9 mouse cellular contexts compared by ENCODE assay signal in the genomic region with DNA sequence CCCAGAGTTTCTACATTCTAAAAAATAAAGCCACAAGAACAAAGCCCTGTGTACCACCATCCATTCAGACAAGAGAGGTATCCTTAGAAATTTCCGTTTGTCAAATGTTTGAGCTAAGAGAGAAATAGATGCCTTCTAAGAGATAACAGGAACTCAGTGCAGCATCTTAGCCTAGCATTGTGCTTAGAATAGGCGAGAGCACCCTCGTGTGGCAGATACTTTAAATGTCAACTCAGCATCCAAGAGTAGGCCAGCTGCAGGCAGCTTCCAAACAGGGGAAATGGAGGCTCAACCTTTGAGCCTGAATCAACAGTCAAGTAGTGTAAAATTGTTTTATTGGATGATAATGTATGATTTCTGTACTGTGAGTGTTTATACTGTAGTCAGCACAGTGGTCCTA. TPM values are rescaled to one million over a fixed set of nuclear protein-coding genes. Genes with fewer than 3 reads are reported as not detected.
DNase-seq lines count a peak whose midpoint lies in the region; ATAC-seq and TF ChIP-seq lines count a peak whose summit lies in the region.
"Had no signal": no experiment of that assay in that cellular context is flagged by ENCODE, and none has a peak within 500 bp of the region (broad histone marks: within the 10 kb centered on the region; RNA-seq: fewer than 3 reads in every experiment).

No protein-coding gene starts in this region.

- H3K9me3 ChIP-seq in heart, embryonic 10.5 days: no peaks in the 10 kb centered on the region
- H3K9me3 ChIP-seq in forebrain, embryonic 16.5 days (ENCODE audit: control insufficient read depth, low read length): no peaks in the 10 kb centered on the region
- no peaks in the 10 kb centered on the region for H3K9me3 ChIP-seq in hindbrain, embryonic 12.5 days (replicated peaks)
- H3K9me3 ChIP-seq: liver, embryonic 15.5 days had no signal

- H3K4me1 ChIP-seq in heart, embryonic 10.5 days: no peaks in the 10 kb centered on the region
- H3K4me1 ChIP-seq in forebrain, embryonic 16.5 days (replicated peaks; ENCODE audit: control insufficient read depth, insufficient read depth, low read length): 0 out of 2 replicates have a peak, but pooled peaks cover 4% of the 10 kb centered on the region
- H3K4me1 ChIP-seq in hindbrain, embryonic 12.5 days: 0 out of 2 replicates have a peak, but pooled peaks cover 8% of the 10 kb centered on the region
- H3K4me1 ChIP-seq in small intestine, adult 2 months (ENCODE audit: control insufficient read depth, insufficient read depth, insufficient read length, low read length): no peaks in the 10 kb centered on the region
- H3K4me1 ChIP-seq: liver, embryonic 15.5 days had no signal

- H3K4me2 ChIP-seq in forebrain, embryonic 16.5 days (ENCODE audit: low read length): no peak overlapping the region
- H3K4me2 ChIP-seq in hindbrain, embryonic 12.5 days (replicated peaks): no peak overlapping the region
- H3K4me2 ChIP-seq: liver, embryonic 15.5 days had no signal

- no peak overlapping the region for H3K27ac ChIP-seq in heart, embryonic 10.5 days
- H3K27ac ChIP-seq in forebrain, embryonic 16.5 days (ENCODE audit: low read length): no peak overlapping the region
- no peak overlapping the region for H3K27ac ChIP-seq in hindbrain, embryonic 12.5 days
- no peak overlapping the region for H3K27ac ChIP-seq in small intestine, adult 2 months (ENCODE audit: insufficient read depth, low read depth, low read length)
- H3K27ac ChIP-seq: liver, embryonic 15.5 days had no signal

- no peak for TF ChIP-seq POLR2A in small intestine, adult 2 months (IDR thresholded peaks at IDR 0.05; ENCODE audit: low read depth, low read length)

- peak; percentile 36; the same call in 1 of the 2 replicates for TF ChIP-seq CTCF in small intestine, adult 2 months (IDR thresholded peaks at IDR 0.05; ENCODE audit: extremely low read depth, insufficient read length, insufficient replicate concordance, low read depth, low read length)

- no peaks in the 10 kb centered on the region for H3K36me3 ChIP-seq in heart, embryonic 10.5 days
- H3K36me3 ChIP-seq in forebrain, embryonic 16.5 days (ENCODE audit: control insufficient read depth, insufficient read depth): no peaks in the 10 kb centered on the region
- no peaks in the 10 kb centered on the region for H3K36me3 ChIP-seq in hindbrain, embryonic 12.5 days
- no peaks in the 10 kb centered on the region for H3K36me3 ChIP-seq in small intestine, adult 2 months (ENCODE audit: control insufficient read depth, insufficient read depth, low read length)
- H3K36me3 ChIP-seq: liver, embryonic 15.5 days had no signal

- H3K4me3 ChIP-seq in heart, embryonic 10.5 days: no peak overlapping the region
- H3K4me3 ChIP-seq in forebrain, embryonic 16.5 days (replicated peaks; ENCODE audit: low read length): no peak overlapping the region
- no peak overlapping the region for H3K4me3 ChIP-seq in hindbrain, embryonic 12.5 days
- no peak overlapping the region for H3K4me3 ChIP-seq in small intestine, adult 2 months (ENCODE audit: low read depth, low read length)
- H3K4me3 ChIP-seq: liver, embryonic 15.5 days had no signal

- peak; percentile 91 for DNase-seq in heart, adult 11 months
- no peak for DNase-seq in heart, embryonic 10.5 days (ENCODE audit: low spot score)
- DNase-seq in brain, adult 2 months (ENCODE audit: low read depth, low spot score): peak; percentile 87
- peak; percentile 58 to 60 for DNase-seq in layer of hippocampus, postnatal 36 days

- no peak overlapping the region for H3K9ac ChIP-seq in forebrain, embryonic 16.5 days (replicated peaks; ENCODE audit: low read depth, low read length)
- no peak overlapping the region for H3K9ac ChIP-seq in hindbrain, embryonic 12.5 days
- H3K9ac ChIP-seq: liver, embryonic 15.5 days had no signal

- ATAC-seq in forebrain, embryonic 16.5 days: peak; percentile 92
- ATAC-seq in hindbrain, embryonic 12.5 days (ENCODE audit: low FRiP score): 0 out of 2 replicates have a peak, but pooled peaks have one; percentile 27
- ATAC-seq in megakaryocyte-erythroid progenitor cell, adult 5-6 weeks (replicated peaks; ENCODE audit: low FRiP score, low TSS enrichment, poor library complexity, severe bottlenecking): peak; percentile 99

- no peaks in the 10 kb centered on the region for H3K27me3 ChIP-seq in heart, embryonic 10.5 days (ENCODE audit: insufficient read depth, poor library complexity, severe bottlenecking)
- no peaks in the 10 kb centered on the region for H3K27me3 ChIP-seq in forebrain, embryonic 16.5 days (replicated peaks; ENCODE audit: control insufficient read depth, insufficient read depth, low read length)
- no peaks in the 10 kb centered on the region for H3K27me3 ChIP-seq in hindbrain, embryonic 12.5 days
- no peaks in the 10 kb centered on the region; the same call in 1 of the 2 replicates for H3K27me3 ChIP-seq in small intestine, adult 2 months (ENCODE audit: control insufficient read depth, insufficient read depth, low read length)
- H3K27me3 ChIP-seq: liver, embryonic 15.5 days had no signal

- 1% methylated on average over 3 of the region's 3 CpGs for WGBS in heart, embryonic 10.5 days
- WGBS in forebrain, embryonic 16.5 days: 3% methylated on average over 3 of the region's 3 CpGs
- WGBS in hindbrain, embryonic 12.5 days: 3% methylated on average over 3 of the region's 3 CpGs
- under 1% methylated on average over 3 of the region's 3 CpGs for WGBS in small intestine, adult 2 months

RNA-seq across cellular contexts. Expression of a gene that starts 17.4 kb away (rescaled TPM):
- polyA plus RNA-seq in heart, embryonic 10.5 days (2016; fragmentation: Nextera tagmentation; extraction: Ambion mirVana): 75.2 and 102 TPM in 2 replicates
- polyA plus RNA-seq in forebrain, embryonic 16.5 days (2015; fragmentation: Nextera tagmentation; extraction: Ambion mirVana): 54.6 and 62.5 TPM in 2 replicates
- 70.5 and 72.4 TPM in 2 replicates for polyA plus RNA-seq in hindbrain, embryonic 12.5 days (2016; fragmentation: Nextera tagmentation; extraction: Ambion mirVana)
- total RNA-seq in layer of hippocampus, postnatal 36 days (2021): 10 to 100 TPM; 11.0 to 12.6 TPM
- total RNA-seq in megakaryocyte-erythroid progenitor cell, adult 5-6 weeks (2014; fragmentation: Nextera tagmentation): 52.4 and 72.0 TPM in 2 replicates
- 29.0 and 31.2 TPM in 2 replicates for total RNA-seq in megakaryocyte-erythroid progenitor cell, adult 5-6 weeks (2017)
- 9.4 and 14.1 TPM in 2 replicates for polyA plus RNA-seq in small intestine, adult 2 months (2012; rRNA removed)

RNA-seq across cellular contexts. Expression of a gene that starts 25.9 kb away (rescaled TPM):
- polyA plus RNA-seq in heart, embryonic 10.5 days (2016; fragmentation: Nextera tagmentation; extraction: Ambion mirVana): 16.9 and 18.3 TPM in 2 replicates
- polyA plus RNA-seq in forebrain, embryonic 16.5 days (2015; fragmentation: Nextera tagmentation; extraction: Ambion mirVana): 23.0 and 24.3 TPM in 2 replicates
- 21.4 and 22.5 TPM in 2 replicates for polyA plus RNA-seq in hindbrain, embryonic 12.5 days (2016; fragmentation: Nextera tagmentation; extraction: Ambion mirVana)
- total RNA-seq in layer of hippocampus, postnatal 36 days (2021): 10 to 100 TPM; 32.5 to 33.2 TPM
- total RNA-seq in megakaryocyte-erythroid progenitor cell, adult 5-6 weeks (2014; fragmentation: Nextera tagmentation): 13.4 and 13.5 TPM in 2 replicates
- total RNA-seq in megakaryocyte-erythroid progenitor cell, adult 5-6 weeks (2017): 13.5 and 14.1 TPM in 2 replicates
- polyA plus RNA-seq in small intestine, adult 2 months (2012; rRNA removed): 4.5 and 5.5 TPM in 2 replicates

Comparison
In these comparisons a context has a peak if more than half of its experiments do, and no peak if none do; other contexts are left out.
1. ATAC-seq: peak in every context shown above with its lines; median percentile 99 in megakaryocyte-erythroid progenitor cell, adult 5-6 weeks; 92 in forebrain, embryonic 16.5 days; 27 in hindbrain, embryonic 12.5 days.